Mouse (Mus musculus): ENCODE measurements around the gene Gm13271. TPM values are rescaled to one million over a fixed set of nuclear protein-coding genes. Genes with fewer than 3 reads are reported as not detected.
A peak's percentile ranks its signal among the peaks of the same experiment; 100 is the strongest.
"Not testable (repeated sequence)": the region's sequence is repeated elsewhere in the genome, so short reads cannot be mapped to it uniquely, and the experiment has no call there.

Gm13271 gene
- polyA plus RNA-seq, 1 experiment from 2014 or later: not detected

DNA sequence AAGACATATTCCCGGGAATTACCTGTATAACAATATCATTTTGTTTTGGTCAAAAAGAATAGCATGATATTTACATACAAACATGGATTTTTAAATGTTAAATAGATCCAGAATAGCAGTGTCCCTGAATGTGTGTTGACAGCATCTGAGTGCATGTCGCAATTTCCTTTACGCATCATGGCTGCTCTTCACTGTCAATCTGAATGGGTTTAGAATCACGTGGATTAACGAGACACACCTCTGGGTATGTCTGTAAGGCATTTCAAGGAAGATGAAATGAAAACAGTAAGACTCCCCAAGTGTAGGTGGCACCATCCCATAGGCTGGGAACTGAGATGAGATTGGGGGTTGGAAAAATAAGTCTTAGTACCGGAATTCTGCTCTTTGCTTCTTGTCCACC, 15.6 kb upstream of the Gm13271 start:
- Histone ChIP-seq H3K9me3 (no peaks in the 10 kb centered on the region), H3K4me3 (no peak overlapping the region), H3K27me3 (replicated peaks) (peaks cover 12% of the 10 kb centered on the region; the same call in 1 of the 2 replicates), H3K27ac (replicated peaks) (no peak overlapping the region), H3K9ac (no peak overlapping the region), H3K4me1 (peaks cover 4% of the 10 kb centered on the region), H3K4me2 (no peak overlapping the region), H3K36me3 (no peaks in the 10 kb centered on the region)
- ATAC-seq (ENCODE audit: extremely low read depth, insufficient number of reproducible peaks, low FRiP score, low TSS enrichment): no peak
- WGBS: 81% methylated on average over 6 of the region's 6 CpGs

DNA sequence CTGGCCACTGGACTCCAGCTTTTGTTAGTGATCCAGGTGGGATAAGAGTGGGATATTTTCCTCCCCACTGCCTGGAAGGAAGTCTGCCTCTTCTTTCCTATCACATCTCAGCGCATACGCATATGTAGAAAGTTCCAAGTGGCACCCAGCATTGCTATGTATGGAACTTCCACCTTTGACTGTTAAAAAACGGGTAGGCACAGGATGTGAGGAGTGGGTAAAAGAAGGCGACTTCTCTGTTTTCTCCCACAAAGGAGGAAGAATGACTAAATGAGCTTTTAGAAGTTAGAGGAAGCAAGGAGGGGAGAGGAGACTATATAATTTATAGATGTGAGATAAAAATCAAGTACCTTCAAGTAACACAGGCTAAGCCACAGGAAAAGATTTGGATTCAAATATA, 13.2 kb upstream of the Gm13271 start:
- Histone ChIP-seq H3K4me3 (no peak overlapping the region), H3K27ac (replicated peaks) (no peak overlapping the region), H3K27me3 (replicated peaks) (peaks cover 7% of the 10 kb centered on the region; the same call in 1 of the 2 replicates), H3K4me2 (no peak overlapping the region), H3K4me1 (peaks cover 4% of the 10 kb centered on the region), H3K36me3 (no peaks in the 10 kb centered on the region), H3K9ac (no peak overlapping the region), H3K9me3 (no peaks in the 10 kb centered on the region)
- 76% methylated on average over 4 of the region's 4 CpGs for WGBS
- no peak for ATAC-seq (ENCODE audit: extremely low read depth, insufficient number of reproducible peaks, low FRiP score, low TSS enrichment)

DNA sequence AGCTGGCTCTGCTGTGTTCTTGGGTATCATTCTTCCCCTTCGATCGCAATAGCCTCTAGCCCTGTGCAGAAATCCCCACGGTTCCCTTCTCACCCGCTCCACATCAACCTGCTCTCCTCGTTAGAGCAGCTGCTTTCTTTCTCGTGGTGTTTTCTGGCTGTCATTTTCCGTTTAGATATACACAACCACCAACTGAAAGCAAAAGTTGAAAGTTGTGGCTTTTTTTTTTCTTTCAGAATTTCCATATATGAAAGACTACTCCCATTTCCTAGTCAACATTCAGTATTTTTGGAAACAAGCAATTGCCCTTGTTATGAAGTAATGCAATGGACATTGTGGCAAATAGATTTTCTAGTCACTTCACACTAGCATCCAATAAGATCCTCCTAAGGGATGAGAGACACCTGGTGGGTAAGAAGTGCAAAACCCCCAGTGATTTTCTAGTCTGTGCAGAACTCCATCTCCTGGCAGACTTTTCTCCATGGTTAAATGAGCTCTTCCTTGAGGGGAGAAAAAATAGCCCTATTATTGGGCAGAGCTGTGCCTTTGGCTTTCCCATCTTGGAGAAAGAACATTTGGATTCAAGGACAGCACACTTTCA, 11.8 kb upstream of the Gm13271 start:
- peaks cover 2% of the 10 kb centered on the region for H3K4me1 ChIP-seq
- no peak overlapping the region for H3K27ac ChIP-seq (replicated peaks)
- H3K4me3 ChIP-seq: no peak overlapping the region
- H3K9ac ChIP-seq: no peak overlapping the region
- no peak for ATAC-seq (ENCODE audit: extremely low read depth, insufficient number of reproducible peaks, low FRiP score, low TSS enrichment)
- no peaks in the 10 kb centered on the region for H3K36me3 ChIP-seq
- H3K27me3 ChIP-seq (replicated peaks): peaks cover 7% of the 10 kb centered on the region; the same call in 1 of the 2 replicates
- 63% methylated on average over 7 of the region's 7 CpGs for WGBS
- no peak overlapping the region for H3K4me2 ChIP-seq
- no peaks in the 10 kb centered on the region for H3K9me3 ChIP-seq

DNA sequence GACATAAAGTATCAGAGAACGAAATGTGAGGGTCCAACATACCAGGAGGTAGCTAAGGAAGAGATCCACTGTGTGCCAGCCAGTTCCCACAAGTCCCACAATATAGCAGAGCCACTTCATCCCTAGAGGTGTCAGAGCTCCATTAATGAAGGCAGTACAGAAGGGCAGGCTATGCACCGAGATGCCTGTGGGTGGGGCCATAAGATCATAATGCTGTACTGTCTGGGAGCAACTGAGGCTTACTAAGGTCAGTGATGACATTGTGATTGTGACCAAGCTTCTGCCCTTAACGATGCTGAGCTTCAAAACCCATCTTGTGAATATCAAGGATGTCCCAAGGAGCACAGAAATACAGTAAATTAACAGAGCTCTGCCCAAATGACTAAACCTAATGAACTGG, 10.5 kb upstream of the Gm13271 start:
- no peak overlapping the region for H3K9ac ChIP-seq
- no peak overlapping the region for H3K4me2 ChIP-seq
- H3K36me3 ChIP-seq: no peaks in the 10 kb centered on the region
- H3K27me3 ChIP-seq (replicated peaks): peaks cover 3% of the 10 kb centered on the region; the same call in 1 of the 2 replicates
- no peak for ATAC-seq (ENCODE audit: extremely low read depth, insufficient number of reproducible peaks, low FRiP score, low TSS enrichment)
- H3K4me3 ChIP-seq: no peak overlapping the region
- 58% methylated on average over 3 of the region's 3 CpGs for WGBS
- H3K9me3 ChIP-seq: no peaks in the 10 kb centered on the region
- H3K27ac ChIP-seq (replicated peaks): no peak overlapping the region
- no peaks in the 10 kb centered on the region for H3K4me1 ChIP-seq

DNA sequence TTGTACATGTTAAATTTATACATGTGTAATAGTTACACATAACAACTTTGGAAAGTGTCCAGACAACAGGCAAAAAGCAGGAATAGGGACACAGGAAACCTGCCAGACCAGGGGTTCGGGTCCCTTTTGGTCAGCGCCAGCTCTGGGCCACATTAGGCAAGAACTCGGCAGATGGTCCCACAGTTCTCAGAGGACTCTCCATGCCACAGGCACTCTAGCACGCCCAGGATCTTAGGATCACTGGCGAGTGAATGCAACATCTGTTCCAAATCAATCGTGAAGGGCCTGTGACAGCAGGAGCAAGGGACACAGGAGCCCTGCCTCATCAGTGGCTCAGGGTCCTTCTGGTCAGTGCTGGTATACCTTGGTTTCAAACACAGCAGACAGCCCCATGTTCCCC, 4.7 kb upstream of the Gm13271 start:
- no peak overlapping the region for H3K27ac ChIP-seq (replicated peaks)
- no peaks in the 10 kb centered on the region; the same call in 1 of the 2 replicates for H3K27me3 ChIP-seq (replicated peaks)
- ATAC-seq (ENCODE audit: extremely low read depth, insufficient number of reproducible peaks, low FRiP score, low TSS enrichment): no peak
- 56% methylated on average over 6 of the region's 6 CpGs for WGBS
- no peak overlapping the region for H3K4me3 ChIP-seq
- H3K9ac ChIP-seq: no peak overlapping the region
- H3K4me1 ChIP-seq: no peaks in the 10 kb centered on the region
- no peaks in the 10 kb centered on the region for H3K36me3 ChIP-seq
- H3K9me3 ChIP-seq: no peaks in the 10 kb centered on the region
- no peak overlapping the region for H3K4me2 ChIP-seq

DNA sequence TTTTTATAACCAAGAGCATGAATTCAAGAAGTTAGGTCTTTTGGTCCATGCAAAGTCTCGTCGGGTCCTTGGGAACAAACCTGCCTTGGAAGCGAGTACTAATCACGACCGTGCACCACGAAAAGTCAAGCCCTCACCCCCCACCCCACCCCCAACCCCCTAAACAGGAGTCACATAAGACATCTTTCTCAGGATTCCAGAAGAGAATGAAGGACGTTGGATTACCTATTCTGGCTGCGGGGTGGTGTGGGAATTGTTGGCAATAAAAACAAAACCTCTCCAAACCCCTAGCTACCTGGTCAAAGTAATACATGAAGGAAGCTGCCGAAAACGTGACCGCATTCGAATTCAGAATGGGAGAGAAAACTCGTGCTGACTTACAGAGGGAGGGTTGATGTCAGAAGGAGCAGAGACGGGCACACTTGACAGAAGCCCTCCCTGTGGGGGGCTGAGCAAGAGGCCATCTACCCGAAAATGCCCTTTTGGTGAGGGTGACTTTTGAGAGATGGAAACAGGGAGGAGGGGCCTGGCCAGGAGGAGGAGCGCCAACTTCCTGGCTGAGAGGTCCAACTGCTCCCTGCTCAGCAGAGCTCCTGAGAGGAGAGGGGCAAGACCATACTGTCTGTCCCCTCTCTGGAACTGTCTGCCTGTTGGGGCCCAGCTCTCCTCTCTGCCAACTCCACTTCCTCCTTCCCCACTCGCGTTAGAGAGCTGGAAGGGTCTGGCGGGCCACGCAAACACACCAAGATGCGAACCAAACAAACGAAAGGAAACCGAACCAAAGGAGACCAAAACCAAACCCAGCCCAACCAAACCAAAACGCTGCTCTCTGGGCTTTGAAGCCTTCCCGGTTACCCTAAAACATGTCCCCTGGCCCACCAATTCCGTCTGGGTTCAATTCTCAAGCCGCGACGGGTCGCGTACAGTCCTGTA, 2.2 kb downstream of the Gm13271 start:
- Histone ChIP-seq H3K9ac (peak overlapping the region; percentile 89), H3K4me3 (peak overlapping the region; percentile 60), H3K4me2 (peak overlapping the region; percentile 77), H3K27ac (replicated peaks) (peak overlapping the region; percentile 95), H3K4me1 (peaks cover 15% of the 10 kb centered on the region)
- WGBS: 9% methylated on average over 29 of the region's 31 CpGs
- ATAC-seq (ENCODE audit: extremely low read depth, insufficient number of reproducible peaks, low FRiP score, low TSS enrichment); H3K36me3 ChIP-seq; H3K9me3 ChIP-seq; H3K27me3 ChIP-seq (replicated peaks): not testable (repeated sequence)

DNA sequence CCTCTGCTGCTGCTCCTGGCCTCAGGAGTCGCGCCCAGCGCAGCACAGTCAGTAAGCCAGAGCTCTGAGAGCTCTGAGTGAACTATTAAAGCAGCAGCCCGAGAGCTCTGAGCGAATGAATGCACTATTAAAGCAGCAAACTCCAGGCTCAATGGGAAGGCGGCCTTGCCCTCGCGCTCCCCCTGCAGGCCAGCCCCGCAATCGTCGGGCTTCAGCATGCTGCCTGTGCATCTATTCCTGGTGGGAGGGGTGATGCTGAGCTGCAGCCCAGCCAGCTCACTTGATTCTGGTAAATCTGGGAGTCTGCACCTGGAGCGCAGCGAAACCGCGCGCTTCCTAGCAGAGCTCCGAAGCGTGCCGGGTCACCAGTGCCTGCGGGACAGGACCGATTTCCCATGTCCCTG, 3.0 kb downstream of the Gm13271 start:
- ATAC-seq (ENCODE audit: extremely low read depth, insufficient number of reproducible peaks, low FRiP score, low TSS enrichment): peak; percentile 97
- H3K9me3 ChIP-seq; H3K27me3 ChIP-seq (replicated peaks); H3K36me3 ChIP-seq: not testable (repeated sequence)
- under 1% methylated on average over 21 of the region's 21 CpGs for WGBS
- H3K4me1 ChIP-seq: peaks cover 15% of the 10 kb centered on the region
- peak overlapping the region; percentile 77 for H3K4me2 ChIP-seq
- peak overlapping the region; percentile 89; the same call in 1 of the 2 replicates for H3K9ac ChIP-seq
- H3K27ac ChIP-seq (replicated peaks): peak overlapping the region; percentile 95
- H3K4me3 ChIP-seq: peak overlapping the region; percentile 60

DNA sequence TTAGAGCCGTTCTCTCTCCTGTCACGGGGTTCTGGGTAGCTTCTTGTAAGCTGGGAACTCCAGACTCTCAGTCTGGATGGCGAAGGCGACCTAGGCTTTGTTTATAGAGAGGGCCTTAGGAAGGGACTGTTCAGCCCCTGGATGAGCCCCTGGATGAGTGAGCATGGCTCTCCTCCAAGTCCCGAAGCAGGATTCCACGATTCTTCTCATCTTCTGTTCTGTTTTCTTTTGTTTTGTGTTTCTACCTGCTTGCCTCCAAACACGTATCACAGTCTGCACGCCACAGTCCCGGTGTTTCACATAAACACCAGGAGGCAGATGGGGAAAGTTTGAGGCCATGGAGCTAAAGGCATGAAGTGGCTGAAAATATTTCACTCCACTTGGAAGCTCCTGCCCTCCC, 4.1 kb downstream of the Gm13271 start:
- H3K27ac ChIP-seq (replicated peaks); ATAC-seq (ENCODE audit: extremely low read depth, insufficient number of reproducible peaks, low FRiP score, low TSS enrichment); H3K4me2 ChIP-seq; H3K4me3 ChIP-seq; H3K36me3 ChIP-seq; H3K27me3 ChIP-seq (replicated peaks); H3K9ac ChIP-seq; H3K9me3 ChIP-seq: not testable (repeated sequence)
- 77% methylated on average over 9 of the region's 9 CpGs for WGBS
- H3K4me1 ChIP-seq: peaks cover 15% of the 10 kb centered on the region

DNA sequence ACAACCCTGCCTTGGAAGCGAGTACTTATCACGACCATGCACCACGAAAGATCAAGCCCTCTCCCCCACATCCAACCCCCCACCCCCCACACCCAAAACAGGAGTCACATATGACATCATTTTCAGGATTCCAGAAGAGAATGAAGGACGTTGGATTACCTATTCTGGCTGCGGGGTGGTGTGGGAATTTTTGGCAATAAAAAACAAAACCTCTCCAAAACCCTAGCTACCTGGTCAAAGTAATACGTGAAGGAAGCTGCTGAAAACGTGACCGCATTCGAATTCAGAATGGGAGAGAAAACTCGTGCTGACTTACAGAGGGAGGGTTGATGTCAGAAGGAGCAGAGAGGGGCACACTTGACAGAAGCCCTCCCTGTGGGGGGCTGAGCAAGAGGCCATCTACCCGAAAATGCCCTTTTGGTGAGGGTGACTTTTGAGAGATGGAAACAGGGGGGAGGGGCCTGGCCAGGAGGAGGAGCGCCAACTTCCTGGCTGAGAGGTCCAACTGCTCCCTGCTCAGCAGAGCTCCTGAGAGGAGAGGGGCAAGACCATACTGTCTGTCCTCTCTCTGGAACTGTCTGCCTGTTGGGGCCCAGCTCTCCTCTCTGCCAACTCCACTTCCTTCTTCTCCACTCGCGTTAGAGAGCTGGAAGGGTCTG, 5.1 kb downstream of the Gm13271 start, which contains the start of gene Gm13283:
TSS of gene Gm13283 (plus strand) at position 510 of the 659 bp plus-strand sequence.
- Histone ChIP-seq H3K4me3 (peak within 1 kb of the TSS; percentile 44), H3K9ac (peak within 1 kb of the TSS; percentile 73; the same call in 1 of the 2 replicates), H3K27ac (replicated peaks) (peak within 1 kb of the TSS; percentile 65), H3K4me2 (peak within 1 kb of the TSS; percentile 56), H3K4me1 (peaks cover 15% of the 10 kb centered on the region)
- H3K36me3 ChIP-seq; H3K27me3 ChIP-seq (replicated peaks); ATAC-seq (ENCODE audit: extremely low read depth, insufficient number of reproducible peaks, low FRiP score, low TSS enrichment); H3K9me3 ChIP-seq: not testable (repeated sequence)
- 20% methylated on average over 10 of the region's 14 CpGs for WGBS

DNA sequence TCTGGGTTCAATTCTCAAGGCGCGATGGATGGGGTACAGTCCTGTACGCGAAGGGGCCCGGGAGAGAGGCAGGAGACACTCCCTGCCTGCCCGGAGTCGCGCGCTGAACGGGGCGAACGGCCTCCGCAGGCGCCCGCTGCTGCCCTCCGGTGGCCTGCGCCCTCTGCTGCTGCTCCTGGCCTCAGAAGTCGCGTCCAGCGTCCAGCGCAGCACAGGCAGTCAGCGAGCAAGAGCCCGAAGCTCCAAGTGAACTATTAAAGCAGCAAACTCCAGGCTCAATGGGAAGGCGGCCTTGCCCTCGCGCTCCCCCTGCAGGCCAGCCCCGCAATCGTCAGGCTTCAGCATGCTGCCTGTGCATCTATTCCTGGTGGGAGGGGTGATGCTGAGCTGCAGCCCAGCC, 5.8 kb downstream of the Gm13271 start:
- not testable (repeated sequence) for ATAC-seq (ENCODE audit: extremely low read depth, insufficient number of reproducible peaks, low FRiP score, low TSS enrichment); H3K27me3 ChIP-seq (replicated peaks); H3K9me3 ChIP-seq; H3K36me3 ChIP-seq
- H3K9ac ChIP-seq: peak overlapping the region; percentile 73; the same call in 1 of the 2 replicates
- H3K4me3 ChIP-seq: peak overlapping the region; percentile 44
- 0% methylated on average over 25 of the region's 28 CpGs for WGBS
- peak overlapping the region; percentile 56 for H3K4me2 ChIP-seq
- peak overlapping the region; percentile 65 for H3K27ac ChIP-seq (replicated peaks)
- H3K4me1 ChIP-seq: peaks cover 15% of the 10 kb centered on the region

DNA sequence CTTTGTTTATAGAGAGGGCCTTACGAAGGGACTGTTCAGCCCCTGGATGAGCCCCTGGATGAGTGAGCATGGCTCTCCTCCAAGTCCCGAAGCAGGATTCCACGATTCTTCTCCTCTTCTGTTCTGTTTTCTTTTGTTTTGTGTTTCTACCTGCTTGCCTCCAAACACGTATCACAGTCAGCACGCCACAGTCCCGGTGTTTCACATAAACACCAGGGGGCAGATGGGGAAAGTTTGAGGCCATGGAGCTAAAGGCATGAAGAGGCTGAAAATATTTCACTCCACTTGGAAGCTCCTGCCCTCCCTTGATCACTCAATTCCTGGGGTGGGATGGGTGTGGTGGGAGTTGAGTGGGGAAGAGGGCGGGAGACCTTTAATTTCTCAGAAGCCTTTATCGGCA, 7.1 kb downstream of the Gm13271 start:
- not testable (repeated sequence) for H3K9ac ChIP-seq; H3K4me1 ChIP-seq; H3K4me2 ChIP-seq; H3K27me3 ChIP-seq (replicated peaks); H3K9me3 ChIP-seq; H3K4me3 ChIP-seq; H3K27ac ChIP-seq (replicated peaks); H3K36me3 ChIP-seq; ATAC-seq (ENCODE audit: extremely low read depth, insufficient number of reproducible peaks, low FRiP score, low TSS enrichment)
- WGBS: 55% methylated on average over 6 of the region's 8 CpGs

All from heart, embryonic 13.5 days (tissue).